Mouse (Mus musculus): Measurements from ENCODE around the gene Gabbr1.

Gabbr1 gene

DNA sequence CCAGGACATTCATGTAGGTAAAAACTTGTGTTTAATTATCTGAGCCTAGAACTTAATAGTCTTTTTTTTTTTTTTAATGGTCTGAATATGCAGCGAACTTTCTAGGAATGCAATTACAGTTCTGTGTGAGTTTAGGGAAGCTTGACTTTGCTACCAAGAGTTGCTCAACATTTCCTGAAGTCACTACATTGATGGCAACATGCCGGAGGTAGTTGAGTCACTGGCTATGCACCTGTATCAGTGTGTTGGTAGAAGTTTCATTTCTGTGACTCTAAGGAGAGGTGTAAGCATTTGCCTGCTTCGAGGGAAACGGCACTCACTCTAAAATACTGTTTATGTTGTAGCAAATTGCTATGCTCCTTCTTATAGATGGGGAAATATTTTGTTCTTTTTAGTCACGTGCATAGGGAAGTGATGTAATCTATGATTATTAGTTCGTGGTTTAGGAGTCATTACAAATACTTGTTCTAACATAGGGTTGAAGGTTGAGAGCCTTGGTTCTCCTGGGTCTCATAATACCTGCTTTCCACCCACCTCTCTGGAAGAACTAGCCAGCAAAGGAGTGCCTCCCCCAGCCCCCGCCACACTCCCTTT is 1.0 kb upstream of the Gabbr1 start:
- no peak for DNase-seq

- DNase-seq, result peak; percentile 70 to 78
These were observed 746 bp downstream of the Gabbr1 start for GRCm38 (mm10) chr17:37046312-37047112.

- DNase-seq, result no peak
These were observed 1.7 kb downstream of the Gabbr1 start for GRCm38 (mm10) chr17:37047332-37047976.

DNA sequence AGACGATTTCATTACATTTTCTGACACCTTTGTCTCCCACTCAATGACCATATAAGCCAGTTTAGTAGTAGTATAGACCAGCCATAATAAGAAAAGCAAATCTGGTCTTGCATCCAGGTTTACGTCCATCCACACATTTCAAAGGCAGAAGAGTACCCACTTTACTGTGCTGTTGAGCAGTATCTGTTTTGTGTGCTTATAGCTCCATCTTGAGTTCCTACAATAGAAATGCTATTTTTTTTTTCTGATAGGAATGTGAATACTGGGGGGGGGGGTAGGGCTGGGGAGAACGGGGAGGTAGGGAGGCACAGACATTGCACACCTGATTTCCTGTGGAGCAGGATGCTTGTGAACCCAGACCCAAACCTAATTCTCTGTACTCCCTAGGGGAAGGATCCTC is 2.2 kb downstream of the Gabbr1 start:
- DNase-seq, result no peak

DNA sequence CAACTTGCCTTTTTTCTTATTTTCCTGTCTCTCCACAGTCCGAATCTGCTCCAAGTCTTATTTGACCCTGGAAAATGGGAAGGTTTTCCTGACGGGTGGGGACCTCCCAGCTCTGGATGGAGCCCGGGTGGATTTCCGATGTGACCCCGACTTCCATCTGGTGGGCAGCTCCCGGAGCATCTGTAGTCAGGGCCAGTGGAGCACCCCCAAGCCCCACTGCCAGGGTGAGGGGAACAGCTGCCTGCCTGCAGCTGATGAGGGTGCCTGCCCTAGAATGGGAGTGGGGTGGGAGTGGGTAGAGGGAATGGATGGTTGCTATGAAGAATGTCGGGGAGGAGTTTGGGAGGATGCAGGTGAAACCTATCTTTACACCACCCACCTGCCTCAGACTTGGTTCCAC is 2.6 kb downstream of the Gabbr1 start:
- no peak for DNase-seq

DNA sequence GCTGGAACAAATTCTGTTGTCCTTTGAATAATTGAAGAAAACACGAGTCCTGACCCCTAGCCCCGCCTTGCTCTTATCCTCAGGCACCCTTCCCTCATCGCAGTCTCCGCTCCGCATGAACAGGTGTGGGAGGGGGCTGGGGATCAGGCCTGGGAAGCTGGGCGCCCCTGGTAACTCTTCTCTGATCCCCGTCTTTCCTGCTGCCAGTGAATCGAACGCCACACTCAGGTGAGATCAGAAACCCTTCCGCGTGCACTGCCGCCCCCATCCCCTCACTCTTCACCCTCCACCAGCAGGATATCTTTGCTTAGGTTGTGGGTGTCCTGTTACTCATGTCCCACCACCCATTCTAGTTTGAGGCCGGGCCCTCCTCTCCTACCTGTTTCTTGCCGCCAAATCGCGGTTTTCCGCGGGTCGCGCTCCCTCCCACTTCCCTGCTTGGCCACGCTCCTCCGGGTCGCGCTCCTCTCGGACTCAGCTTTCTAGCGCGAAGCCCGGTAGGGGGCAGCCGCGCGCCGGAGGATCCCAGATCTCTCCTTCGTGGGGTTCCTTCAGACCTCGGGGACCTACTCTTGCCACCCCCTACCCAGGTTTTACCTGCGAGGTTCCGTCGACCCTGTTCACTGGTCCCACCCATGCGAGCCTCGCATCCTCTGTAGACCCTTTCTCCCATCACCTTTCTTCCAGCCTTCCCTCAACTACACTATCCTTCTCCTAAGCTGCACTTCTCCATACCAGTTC is 4.0 kb downstream of the Gabbr1 start:
- DNase-seq, result peak; percentile 65 to 77

GRCm38 (mm10) chr17:37050399-37050798 is 4.6 kb downstream of the Gabbr1 start:
- peak; percentile 73 to 75 for DNase-seq

DNA sequence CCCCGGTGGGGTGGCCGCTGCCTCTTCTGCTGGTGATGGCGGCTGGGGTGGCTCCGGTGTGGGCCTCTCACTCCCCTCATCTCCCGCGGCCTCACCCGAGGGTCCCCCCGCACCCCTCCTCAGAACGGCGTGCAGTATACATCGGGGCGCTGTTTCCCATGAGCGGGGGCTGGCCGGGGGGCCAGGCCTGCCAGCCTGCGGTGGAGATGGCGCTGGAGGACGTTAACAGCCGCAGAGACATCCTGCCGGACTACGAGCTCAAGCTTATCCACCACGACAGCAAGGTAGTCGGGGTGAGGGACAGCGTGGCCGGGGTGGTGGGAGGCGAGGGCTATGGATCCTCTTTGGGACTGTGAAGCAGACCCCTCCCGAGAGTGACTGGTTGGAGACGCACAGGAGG is 5.1 kb downstream of the Gabbr1 start:
- DNase-seq, result peak in 1 of 2 experiments; percentile 5

DNA sequence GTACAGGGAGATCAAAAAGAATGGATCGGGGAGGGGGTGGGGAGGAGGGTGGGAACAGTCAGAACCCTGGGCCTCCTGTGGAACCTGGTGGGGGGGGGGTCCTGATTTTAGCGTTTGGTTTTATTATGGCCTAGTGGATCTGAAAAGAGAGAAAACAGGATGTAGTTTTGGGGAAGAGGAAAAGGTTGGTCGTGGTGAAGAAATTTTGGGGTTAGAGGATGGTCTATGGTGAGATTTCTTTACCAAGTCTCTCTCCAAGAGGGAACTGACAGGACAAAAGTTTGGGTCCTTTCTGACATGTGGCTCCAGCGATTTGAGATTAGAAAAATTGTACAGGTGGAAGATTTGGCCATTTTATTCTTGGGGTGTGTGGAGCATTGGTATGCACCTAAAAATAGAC is 6.0 kb downstream of the Gabbr1 start:
- no peak for DNase-seq

GRCm38 (mm10) chr17:37056957-37057356 is 11.2 kb downstream of the Gabbr1 start:
- DNase-seq, result no peak

- DNase-seq, result no peak
These were observed 15.7 kb downstream of the Gabbr1 start for GRCm38 (mm10) chr17:37061435-37061834.

GRCm38 (mm10) chr17:37062101-37062641 is 16.4 kb downstream of the Gabbr1 start:
- no peak for DNase-seq

- no peak for DNase-seq
These were observed 17.3 kb downstream of the Gabbr1 start for GRCm38 (mm10) chr17:37063063-37063462.

- peak; percentile 51 to 65 for DNase-seq
These were observed 18.1 kb downstream of the Gabbr1 start for GRCm38 (mm10) chr17:37063686-37064495.

GRCm38 (mm10) chr17:37065993-37066392 is 20.2 kb downstream of the Gabbr1 start:
- DNase-seq, result no peak

DNA sequence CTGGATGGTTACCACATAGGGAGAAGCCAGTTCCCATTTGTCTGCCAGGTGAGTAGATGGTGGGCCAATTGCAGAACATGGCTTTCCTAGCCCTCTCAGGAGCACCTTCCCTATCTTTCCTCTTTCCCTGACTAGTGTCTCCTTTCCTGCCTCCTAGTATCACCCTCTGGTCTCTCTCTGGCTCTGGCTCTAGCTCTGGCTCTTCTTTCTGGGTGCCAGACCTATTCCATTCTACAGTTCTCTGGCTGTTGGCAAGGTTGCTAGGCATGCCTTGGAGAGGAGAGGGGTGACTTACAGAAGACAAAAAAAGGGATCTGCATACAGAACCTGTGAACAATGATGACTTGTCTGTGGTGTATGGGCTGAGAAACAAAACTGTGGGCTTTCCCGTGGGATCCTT is 22.1 kb downstream of the Gabbr1 start:
- DNase-seq, result no peak

- DNase-seq, result no peak
These were observed 24.4 kb downstream of the Gabbr1 start for GRCm38 (mm10) chr17:37070121-37070520.

DNA sequence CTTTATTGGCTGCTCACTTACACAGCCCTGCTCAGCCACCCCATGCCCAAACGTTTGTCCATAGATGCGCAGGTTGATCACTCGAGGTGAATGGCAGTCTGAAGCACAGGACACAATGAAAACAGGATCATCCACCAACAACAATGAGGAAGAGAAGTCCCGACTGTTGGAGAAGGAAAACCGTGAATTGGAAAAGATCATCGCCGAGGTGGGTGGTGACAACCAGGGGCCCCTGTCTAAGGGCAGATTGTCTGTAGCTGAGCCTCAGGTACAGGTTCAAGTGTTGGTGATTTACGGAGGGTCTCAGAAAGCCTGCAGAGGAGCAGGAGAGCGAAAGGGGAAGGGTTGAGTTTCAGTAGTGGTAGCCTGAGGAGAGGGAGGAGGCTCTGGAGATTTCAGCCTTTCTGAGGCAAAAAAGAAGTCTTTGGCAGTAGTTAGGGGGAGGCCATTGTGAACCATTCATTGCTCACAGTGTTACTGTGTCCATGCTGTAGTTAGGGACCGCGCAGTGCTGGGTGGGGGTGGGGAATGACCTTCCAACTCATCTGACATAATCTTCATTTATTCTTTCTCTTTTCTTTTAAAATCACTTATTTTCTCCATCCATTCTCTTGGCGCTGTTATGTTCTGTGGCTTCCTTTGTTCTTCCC is 26.4 kb downstream of the Gabbr1 start:
- DNase-seq, result no peak

DNA sequence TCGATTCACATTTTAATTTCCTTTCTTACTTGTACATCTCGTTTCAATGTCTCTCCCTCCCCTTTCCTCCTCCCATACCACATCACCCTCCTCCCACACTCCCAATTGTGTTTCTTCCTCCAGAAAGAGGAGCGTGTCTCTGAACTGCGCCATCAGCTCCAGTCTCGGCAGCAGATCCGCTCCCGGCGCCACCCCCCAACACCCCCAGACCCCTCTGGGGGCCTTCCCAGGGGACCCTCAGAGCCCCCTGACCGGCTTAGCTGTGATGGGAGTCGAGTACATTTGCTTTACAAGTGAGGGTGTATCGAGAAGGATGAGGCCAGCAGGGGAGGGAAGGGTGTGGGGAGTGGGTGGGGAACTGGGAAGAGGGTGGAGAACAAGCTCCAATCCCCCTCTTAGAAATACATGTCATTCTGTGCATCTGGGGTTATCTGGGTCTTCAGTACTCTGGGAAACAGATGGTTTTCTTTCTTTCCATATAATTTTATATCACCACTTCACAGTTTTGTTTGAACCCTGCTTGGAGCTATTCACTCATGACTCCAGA is 27.0 kb downstream of the Gabbr1 start:
- no peak for DNase-seq

GRCm38 (mm10) chr17:37075181-37075580 is 29.4 kb downstream of the Gabbr1 start:
- DNase-seq, result no peak

DNA sequence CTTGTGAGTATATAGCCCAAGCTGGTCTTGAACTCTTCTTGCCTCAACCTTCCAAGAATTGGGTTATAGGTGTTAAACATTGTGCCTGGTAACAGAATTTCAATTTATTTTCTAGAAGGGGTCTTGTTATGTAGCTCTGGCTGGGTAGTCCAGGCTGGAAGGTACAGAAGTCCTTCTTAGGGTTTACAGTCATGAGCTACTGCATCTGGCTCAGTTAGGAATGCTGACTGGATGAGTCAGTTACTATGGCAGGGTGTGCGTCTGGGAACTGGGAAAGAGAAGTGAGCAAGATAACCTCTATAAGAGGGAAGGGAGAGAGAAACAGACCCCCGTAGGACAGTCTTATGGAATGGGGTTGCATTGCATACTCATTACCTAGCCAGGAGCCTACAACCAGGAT is 30.0 kb downstream of the Gabbr1 start:
- DNase-seq, result no peak

All from lung, postnatal 4 days (tissue).